Mouse (Mus musculus) thymus, adult 2 months (tissue): ENCODE results near the gene Lmf2.
A peak's percentile ranks its signal among the peaks of the same experiment; 100 is the strongest.

Source experiments
- CTCF ChIP-seq: fragments of 200-500 bp; IDR thresholded peaks from 2 replicates; pipeline ENCODE4 v1.5.1; 2012; ENCODE audit warnings: mild to moderate bottlenecking, control low read depth, low read length, moderate library complexity, borderline replicate concordance; ENCODE audit not compliant: control insufficient read depth, poor library complexity, insufficient read depth; ENCODE audit errors: extremely low read depth
- POLR2A ChIP-seq: fragments of 200-500 bp; IDR thresholded peaks from 2 replicates; pipeline ENCODE4 v1.6.1; 2012; ENCODE audit warnings: mild to moderate bottlenecking, low read length, control low read depth, moderate library complexity; ENCODE audit not compliant: control insufficient read depth, poor library complexity, insufficient read depth; ENCODE audit errors: extremely low read depth

DNA sequence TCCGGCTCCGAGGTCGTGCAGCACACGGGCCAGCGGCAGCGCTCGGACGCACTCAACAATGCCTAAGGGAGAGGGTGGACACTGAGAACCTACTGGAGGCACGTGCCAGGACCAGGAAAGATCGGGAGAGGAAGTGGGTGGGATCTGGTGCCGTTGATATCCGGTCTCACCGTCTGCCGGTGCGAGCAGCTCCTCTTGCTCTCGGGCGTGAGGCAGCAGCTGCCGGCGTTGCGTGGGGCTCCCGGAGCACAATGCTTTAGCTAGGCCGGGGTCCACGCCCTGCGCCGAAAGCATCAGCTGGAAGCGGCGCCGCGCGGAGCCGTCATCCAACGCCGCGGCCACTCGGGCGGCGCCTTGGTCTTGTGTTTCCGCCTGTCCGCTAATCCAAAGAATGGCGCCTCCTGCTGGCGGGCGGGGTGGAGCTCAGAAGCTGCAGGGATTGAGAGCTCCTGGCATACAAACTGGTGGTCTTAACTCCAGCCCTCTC is 18.3 kb upstream of the Lmf2 start, which contains the start of gene Sco2:
- TF ChIP-seq CTCF, result peak; percentile 96
- no peak for TF ChIP-seq POLR2A
